Mouse (Mus musculus): ENCODE data around the gene Selp. TPM values are rescaled to one million over a fixed set of nuclear protein-coding genes. Genes with fewer than 3 reads are reported as not detected.

Selp gene
- total and polyA plus RNA-seq, 3 experiments: not detected

GRCm38 (mm10) chr1:164083046-164083445 is 32.0 kb upstream of the Selp start:
- Histone ChIP-seq H3K4me1 (ENCODE audit: control insufficient read depth in 1 of 2, insufficient read depth in 2 of 2, low read length in 2 of 2) (peaks cover 2 to 3% of the 10 kb centered on the region in 2 experiments), H3K27ac (ENCODE audit: control insufficient read depth, low read depth, low read length) (no peak overlapping the region), H3K79me2 (ENCODE audit: control insufficient read depth, insufficient read depth, low read length, poor library complexity) (no peaks in the 10 kb centered on the region), H3K9ac (ENCODE audit: control insufficient read depth, low read depth, low read length, poor library complexity, severe bottlenecking) (no peak overlapping the region), H3K9me3 (replicated peaks; ENCODE audit: insufficient read depth, low read length) (no peaks in the 10 kb centered on the region), H3K4me3 (ENCODE audit: control insufficient read depth in 1 of 2, insufficient read depth in 1 of 2, low read depth in 2 of 2, low read length in 2 of 2) (no peak overlapping the region), H3K36me3 (ENCODE audit: control insufficient read depth in 1 of 2, insufficient read depth in 2 of 2, low read length in 2 of 2) (peaks cover 0 to 2% of the 10 kb centered on the region in 2 experiments; a peak in 2 of 4 replicates), H3K27me3 (ENCODE audit: control insufficient read depth in 1 of 2, insufficient read depth in 2 of 2, low read length in 2 of 2) (peaks cover 7 to 10% of the 10 kb centered on the region in 2 experiments)
- TF ChIP-seq CTCF (IDR thresholded peaks at IDR 0.05 in 2 of 3, conservative IDR thresholded peaks at IDR 0.05 in 1 of 3; ENCODE audit: control insufficient read depth in 1 of 3, insufficient read depth in 1 of 3, low read depth in 2 of 3, low read length in 3 of 3, poor library complexity in 1 of 3, severe bottlenecking in 1 of 3) (no peak), ZC3H11A (IDR thresholded peaks at IDR 0.05; ENCODE audit: low read depth, low read length) (no peak), NELFE (IDR thresholded peaks at IDR 0.05; ENCODE audit: low read depth, low read length) (no peak), ZMIZ1 (IDR thresholded peaks at IDR 0.05; ENCODE audit: low read depth, low read length) (no peak), TAL1 (IDR thresholded peaks at IDR 0.05; ENCODE audit: low read length) (no peak), TCF12 (IDR thresholded peaks at IDR 0.05; ENCODE audit: low read depth, low read length) (no peak), UBTF (IDR thresholded peaks at IDR 0.05; ENCODE audit: borderline replicate concordance, insufficient read depth, low read depth, low read length) (no peak), MYC (IDR thresholded peaks at IDR 0.05; ENCODE audit: low read depth, low read length) (no peak), NRF1 (IDR thresholded peaks at IDR 0.05; ENCODE audit: insufficient read depth, low read depth, low read length, poor library complexity, severe bottlenecking) (no peak), MYB (IDR thresholded peaks at IDR 0.05; ENCODE audit: low read depth, low read length) (no peak)
- no peak for DNase-seq (ENCODE audit: low read depth, low spot score)

- Histone ChIP-seq H3K9ac (ENCODE audit: control insufficient read depth, low read depth, low read length, poor library complexity, severe bottlenecking) (no peak overlapping the region), H3K4me1 (ENCODE audit: control insufficient read depth in 1 of 2, insufficient read depth in 2 of 2, low read length in 2 of 2) (no peaks in the 10 kb centered on the region), H3K27ac (ENCODE audit: control insufficient read depth, low read depth, low read length) (no peak overlapping the region), H3K79me2 (ENCODE audit: control insufficient read depth, insufficient read depth, low read length, poor library complexity) (no peaks in the 10 kb centered on the region), H3K4me3 (ENCODE audit: control insufficient read depth in 1 of 2, insufficient read depth in 1 of 2, low read depth in 2 of 2, low read length in 2 of 2) (no peak overlapping the region), H3K36me3 (ENCODE audit: control insufficient read depth in 1 of 2, insufficient read depth in 2 of 2, low read length in 2 of 2) (no peaks in the 10 kb centered on the region), H3K27me3 (ENCODE audit: control insufficient read depth in 1 of 2, insufficient read depth in 2 of 2, low read length in 2 of 2) (peaks cover 2 to 7% of the 10 kb centered on the region in 2 experiments), H3K9me3 (replicated peaks; ENCODE audit: insufficient read depth, low read length) (no peaks in the 10 kb centered on the region)
- DNase-seq (ENCODE audit: low read depth, low spot score): no peak
- TF ChIP-seq TBP (IDR thresholded peaks at IDR 0.05; ENCODE audit: low read depth, low read length): no peak
- no peak for TF ChIP-seq TAL1 (IDR thresholded peaks at IDR 0.05; ENCODE audit: low read length)
- no peak for TF ChIP-seq ELF1 (IDR thresholded peaks at IDR 0.05; ENCODE audit: low read depth, low read length)
- no peak for TF ChIP-seq MAFK (IDR thresholded peaks at IDR 0.05; ENCODE audit: borderline replicate concordance, low read depth, low read length)
- no peak for TF ChIP-seq MYB (IDR thresholded peaks at IDR 0.05; ENCODE audit: low read depth, low read length)
Observed at GRCm38 (mm10) chr1:164086797-164087196, 28.3 kb upstream of the Selp start.

GRCm38 (mm10) chr1:164087872-164088271 is 27.2 kb upstream of the Selp start:
- no peak for DNase-seq (ENCODE audit: low read depth, low spot score)
- H3K27me3 ChIP-seq (ENCODE audit: control insufficient read depth in 1 of 2, insufficient read depth in 2 of 2, low read length in 2 of 2): peaks cover 0 to 2% of the 10 kb centered on the region in 2 experiments; a peak in 3 of 4 replicates
- H3K27ac ChIP-seq (ENCODE audit: control insufficient read depth, low read depth, low read length): no peak overlapping the region
- no peaks in the 10 kb centered on the region for H3K79me2 ChIP-seq (ENCODE audit: control insufficient read depth, insufficient read depth, low read length, poor library complexity)
- TF ChIP-seq ZKSCAN1 (IDR thresholded peaks at IDR 0.05; ENCODE audit: low read depth, low read length): no peak
- no peak for TF ChIP-seq TCF12 (IDR thresholded peaks at IDR 0.05; ENCODE audit: low read depth, low read length)
- no peak for TF ChIP-seq RCOR1 (IDR thresholded peaks at IDR 0.05; ENCODE audit: low read depth, low read length)
- H3K4me1 ChIP-seq (ENCODE audit: control insufficient read depth in 1 of 2, insufficient read depth in 2 of 2, low read length in 2 of 2): no peaks in the 10 kb centered on the region
- H3K36me3 ChIP-seq (ENCODE audit: control insufficient read depth in 1 of 2, insufficient read depth in 2 of 2, low read length in 2 of 2): no peaks in the 10 kb centered on the region
- no peaks in the 10 kb centered on the region for H3K9me3 ChIP-seq (replicated peaks; ENCODE audit: insufficient read depth, low read length)
- no peak overlapping the region for H3K4me3 ChIP-seq (ENCODE audit: control insufficient read depth in 1 of 2, insufficient read depth in 1 of 2, low read depth in 2 of 2, low read length in 2 of 2)
- no peak overlapping the region for H3K9ac ChIP-seq (ENCODE audit: control insufficient read depth, low read depth, low read length, poor library complexity, severe bottlenecking)

Measured in MEL (cell line).